Mouse (Mus musculus): ENCODE measurements at regions not wholly inside any gene's neighbourhood (a gene's known extent, or its start where the extent isn't known, plus 50 kb on each side); places are given as distances from the start of the nearest gene placed in this dataset.
A peak's percentile ranks its signal among the peaks of the same experiment; 100 is the strongest.

DNA sequence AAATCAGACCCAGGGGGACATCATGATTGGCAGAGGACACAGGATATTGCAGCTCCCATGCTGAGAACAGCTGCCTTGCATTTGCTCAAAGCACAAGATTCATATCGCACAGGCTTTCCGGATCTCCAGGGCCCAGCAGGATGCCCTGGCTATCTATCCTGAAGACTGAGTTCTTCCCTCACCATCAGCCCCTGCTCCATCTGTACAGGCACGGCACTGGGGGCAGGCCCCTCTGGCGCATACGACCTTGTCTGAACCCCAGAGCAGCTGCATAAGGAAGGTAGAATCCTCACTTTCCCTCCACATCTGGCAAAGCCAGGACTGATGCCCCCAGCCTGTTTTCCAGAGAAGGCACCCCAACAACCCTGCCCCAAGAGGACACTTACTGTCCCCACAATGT, 266.8 kb downstream of the Tns1 start:
- Histone ChIP-seq H3K4me3 (ENCODE audit: insufficient read depth, low read depth, low read length) (no peak overlapping the region), H3K27me3 (replicated peaks; ENCODE audit: control insufficient read depth, insufficient read depth, low read length) (no peaks in the 10 kb centered on the region), H3K27ac (ENCODE audit: insufficient read depth, low read depth, low read length) (no peak overlapping the region), H3K4me1 (ENCODE audit: control insufficient read depth, insufficient read depth, low read length) (peaks cover 8% of the 10 kb centered on the region; the same call in 1 of the 2 replicates), H3K36me3 (ENCODE audit: control insufficient read depth, insufficient read depth, low read length) (no peaks in the 10 kb centered on the region)
- no peak for DNase-seq
- TF ChIP-seq POLR2A (IDR thresholded peaks at IDR 0.05; ENCODE audit: low read depth, low read length): no peak
- TF ChIP-seq CTCF (conservative IDR thresholded peaks at IDR 0.05; ENCODE audit: insufficient read depth, insufficient read length, low read depth, low read length): no peak
- 93% methylated on average over 5 of the region's 5 CpGs for WGBS

DNA sequence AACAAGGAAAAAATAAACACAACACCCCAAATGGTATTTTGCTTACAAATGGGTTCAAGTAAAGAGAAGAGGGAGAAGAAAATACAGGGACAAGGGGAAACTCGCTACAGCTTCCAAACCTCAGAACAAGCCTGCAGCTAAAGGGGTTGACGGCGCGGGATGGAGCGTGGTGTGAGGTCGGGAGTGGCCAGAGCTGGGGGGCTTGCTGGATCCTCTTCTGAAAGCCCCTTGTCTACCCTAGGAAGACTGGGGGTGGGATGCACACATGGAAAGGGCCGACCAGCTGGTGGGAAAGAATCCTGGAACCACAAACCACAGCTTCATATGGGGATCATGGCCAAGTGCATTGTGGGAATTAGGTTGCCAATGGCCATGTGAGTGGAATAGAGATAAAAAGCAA, 267.4 kb downstream of the Tns1 start:
- 96% methylated on average over 7 of the region's 7 CpGs for WGBS
- no peaks in the 10 kb centered on the region for H3K36me3 ChIP-seq (ENCODE audit: control insufficient read depth, insufficient read depth, low read length)
- H3K27me3 ChIP-seq (replicated peaks; ENCODE audit: control insufficient read depth, insufficient read depth, low read length): no peaks in the 10 kb centered on the region
- no peak for DNase-seq
- no peak for TF ChIP-seq CTCF (conservative IDR thresholded peaks at IDR 0.05; ENCODE audit: insufficient read depth, insufficient read length, low read depth, low read length)
- TF ChIP-seq POLR2A (IDR thresholded peaks at IDR 0.05; ENCODE audit: low read depth, low read length): no peak
- H3K27ac ChIP-seq (ENCODE audit: insufficient read depth, low read depth, low read length): no peak overlapping the region
- H3K4me3 ChIP-seq (ENCODE audit: insufficient read depth, low read depth, low read length): no peak overlapping the region
- peaks cover 8% of the 10 kb centered on the region; the same call in 1 of the 2 replicates for H3K4me1 ChIP-seq (ENCODE audit: control insufficient read depth, insufficient read depth, low read length)

DNA sequence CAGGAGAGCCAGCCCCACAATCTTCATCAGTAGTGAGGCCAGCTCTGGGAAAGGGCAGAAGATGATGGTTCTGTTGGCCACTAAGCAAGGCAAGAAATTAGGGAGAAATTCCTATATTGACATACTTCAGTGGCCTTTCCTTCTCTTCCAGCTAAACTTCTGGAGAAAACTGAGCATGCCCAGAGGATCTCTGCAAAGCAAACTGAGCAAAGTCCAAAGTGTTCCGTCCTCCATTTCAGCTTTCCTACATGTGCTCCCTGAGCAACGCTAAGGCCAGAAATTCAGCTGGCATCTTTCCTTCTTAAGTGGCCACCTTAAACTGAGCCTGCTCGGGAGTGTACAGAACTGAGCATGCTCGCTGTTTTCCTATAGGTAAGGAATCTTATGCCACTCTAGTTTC, 268.9 kb downstream of the Tns1 start:
- Histone ChIP-seq H3K4me3 (ENCODE audit: insufficient read depth, low read depth, low read length) (no peak overlapping the region), H3K4me1 (ENCODE audit: control insufficient read depth, insufficient read depth, low read length) (peaks cover 17% of the 10 kb centered on the region; the same call in 1 of the 2 replicates), H3K36me3 (ENCODE audit: control insufficient read depth, insufficient read depth, low read length) (no peaks in the 10 kb centered on the region), H3K27me3 (replicated peaks; ENCODE audit: control insufficient read depth, insufficient read depth, low read length) (no peaks in the 10 kb centered on the region), H3K27ac (ENCODE audit: insufficient read depth, low read depth, low read length) (no peak overlapping the region)
- TF ChIP-seq POLR2A (IDR thresholded peaks at IDR 0.05; ENCODE audit: low read depth, low read length): no peak
- TF ChIP-seq CTCF (conservative IDR thresholded peaks at IDR 0.05; ENCODE audit: insufficient read depth, insufficient read length, low read depth, low read length): no peak
- peak; percentile 69 for DNase-seq
- WGBS: 71% methylated on average over 4 of the region's 4 CpGs

DNA sequence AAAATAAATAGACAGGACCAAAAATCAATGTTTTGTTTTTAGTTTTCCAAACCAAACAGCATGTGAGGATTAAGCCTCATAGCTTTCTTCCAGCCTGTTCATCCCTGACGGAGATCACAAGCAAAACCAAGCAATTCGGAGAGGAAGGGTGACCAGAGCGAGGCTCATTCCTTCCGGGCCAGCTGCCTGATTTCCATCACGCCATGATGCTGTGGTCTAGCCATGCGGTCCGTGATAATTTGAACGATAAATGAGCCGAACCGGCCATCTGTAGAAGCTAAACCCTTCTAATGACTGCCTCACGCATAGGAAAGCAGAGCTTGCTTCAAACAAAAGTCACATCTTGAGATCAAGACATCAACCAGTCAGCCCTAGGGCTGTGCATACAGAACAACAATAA, 270.4 kb downstream of the Tns1 start:
- DNase-seq: no peak
- no peak for TF ChIP-seq CTCF (conservative IDR thresholded peaks at IDR 0.05; ENCODE audit: insufficient read depth, insufficient read length, low read depth, low read length)
- no peak for TF ChIP-seq POLR2A (IDR thresholded peaks at IDR 0.05; ENCODE audit: low read depth, low read length)
- 83% methylated on average over 11 of the region's 11 CpGs for WGBS
- H3K36me3 ChIP-seq (ENCODE audit: control insufficient read depth, insufficient read depth, low read length): no peaks in the 10 kb centered on the region
- H3K4me1 ChIP-seq (ENCODE audit: control insufficient read depth, insufficient read depth, low read length): peaks cover 25% of the 10 kb centered on the region; the same call in 1 of the 2 replicates
- no peak overlapping the region for H3K27ac ChIP-seq (ENCODE audit: insufficient read depth, low read depth, low read length)
- no peaks in the 10 kb centered on the region for H3K27me3 ChIP-seq (replicated peaks; ENCODE audit: control insufficient read depth, insufficient read depth, low read length)
- H3K4me3 ChIP-seq (ENCODE audit: insufficient read depth, low read depth, low read length): no peak overlapping the region

GRCm38 (mm10) chr1:73850173-73851014, 273.9 kb downstream of the Tns1 start:
- TF ChIP-seq POLR2A (IDR thresholded peaks at IDR 0.05; ENCODE audit: low read depth, low read length): no peak
- Histone ChIP-seq H3K27me3 (replicated peaks; ENCODE audit: control insufficient read depth, insufficient read depth, low read length) (no peaks in the 10 kb centered on the region), H3K4me1 (ENCODE audit: control insufficient read depth, insufficient read depth, low read length) (peaks cover 20% of the 10 kb centered on the region; the same call in 1 of the 2 replicates), H3K4me3 (ENCODE audit: insufficient read depth, low read depth, low read length) (no peak overlapping the region), H3K36me3 (ENCODE audit: control insufficient read depth, insufficient read depth, low read length) (no peaks in the 10 kb centered on the region), H3K27ac (ENCODE audit: insufficient read depth, low read depth, low read length) (peak overlapping the region; percentile 91)
- 35% methylated on average over 11 of the region's 11 CpGs for WGBS
- peak; percentile 96 for DNase-seq

- peaks cover 17% of the 10 kb centered on the region; the same call in 1 of the 2 replicates for H3K4me1 ChIP-seq (ENCODE audit: control insufficient read depth, insufficient read depth, low read length)
- no peak for DNase-seq
- no peak overlapping the region for H3K27ac ChIP-seq (ENCODE audit: insufficient read depth, low read depth, low read length)
- no peak for TF ChIP-seq POLR2A (IDR thresholded peaks at IDR 0.05; ENCODE audit: low read depth, low read length)
- TF ChIP-seq CTCF (conservative IDR thresholded peaks at IDR 0.05; ENCODE audit: insufficient read depth, insufficient read length, low read depth, low read length): no peak
- H3K27me3 ChIP-seq (replicated peaks; ENCODE audit: control insufficient read depth, insufficient read depth, low read length): no peaks in the 10 kb centered on the region
- no peaks in the 10 kb centered on the region for H3K36me3 ChIP-seq (ENCODE audit: control insufficient read depth, insufficient read depth, low read length)
- H3K4me3 ChIP-seq (ENCODE audit: insufficient read depth, low read depth, low read length): no peak overlapping the region
- 82% methylated on average over 3 of the region's 3 CpGs for WGBS
These were observed 275.9 kb downstream of the Tns1 start for GRCm38 (mm10) chr1:73848370-73848769.

DNA sequence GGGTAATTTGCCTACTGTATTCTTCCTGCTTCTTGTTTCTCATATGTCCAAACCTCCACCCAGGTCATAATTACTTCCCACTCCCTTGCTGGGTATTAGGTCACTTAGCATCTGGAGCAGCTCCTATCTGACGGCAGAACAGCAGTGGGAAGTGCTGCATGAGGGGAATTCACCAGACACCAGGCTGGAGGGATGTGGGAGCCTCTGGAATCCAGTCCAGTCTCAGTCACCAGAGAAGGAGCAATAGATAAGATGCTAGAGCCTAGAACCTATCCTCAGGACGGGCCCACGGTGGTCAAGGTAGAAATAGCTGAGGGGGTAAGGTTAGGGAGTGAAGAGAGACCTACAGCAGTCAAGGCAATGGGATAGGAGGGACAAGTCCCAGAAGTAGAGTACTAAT, 277.1 kb downstream of the Tns1 start:
- Histone ChIP-seq H3K27ac (ENCODE audit: insufficient read depth, low read depth, low read length) (no peak overlapping the region), H3K4me3 (ENCODE audit: insufficient read depth, low read depth, low read length) (no peak overlapping the region), H3K27me3 (replicated peaks; ENCODE audit: control insufficient read depth, insufficient read depth, low read length) (no peaks in the 10 kb centered on the region), H3K4me1 (ENCODE audit: control insufficient read depth, insufficient read depth, low read length) (peaks cover 17% of the 10 kb centered on the region; the same call in 1 of the 2 replicates), H3K36me3 (ENCODE audit: control insufficient read depth, insufficient read depth, low read length) (no peaks in the 10 kb centered on the region)
- no peak for TF ChIP-seq POLR2A (IDR thresholded peaks at IDR 0.05; ENCODE audit: low read depth, low read length)
- no peak for TF ChIP-seq CTCF (conservative IDR thresholded peaks at IDR 0.05; ENCODE audit: insufficient read depth, insufficient read length, low read depth, low read length)
- WGBS: 81% methylated on average over 3 of the region's 3 CpGs
- no peak for DNase-seq
